Mouse (Mus musculus): ENCODE measurements around the gene Slc38a5. TPM values are rescaled to one million over a fixed set of nuclear protein-coding genes. Genes with fewer than 3 reads are reported as not detected.

Gene Slc38a5
- 7.4 and 7.7 TPM in 2 replicates for polyA plus RNA-seq (2012; rRNA removed)

DNA sequence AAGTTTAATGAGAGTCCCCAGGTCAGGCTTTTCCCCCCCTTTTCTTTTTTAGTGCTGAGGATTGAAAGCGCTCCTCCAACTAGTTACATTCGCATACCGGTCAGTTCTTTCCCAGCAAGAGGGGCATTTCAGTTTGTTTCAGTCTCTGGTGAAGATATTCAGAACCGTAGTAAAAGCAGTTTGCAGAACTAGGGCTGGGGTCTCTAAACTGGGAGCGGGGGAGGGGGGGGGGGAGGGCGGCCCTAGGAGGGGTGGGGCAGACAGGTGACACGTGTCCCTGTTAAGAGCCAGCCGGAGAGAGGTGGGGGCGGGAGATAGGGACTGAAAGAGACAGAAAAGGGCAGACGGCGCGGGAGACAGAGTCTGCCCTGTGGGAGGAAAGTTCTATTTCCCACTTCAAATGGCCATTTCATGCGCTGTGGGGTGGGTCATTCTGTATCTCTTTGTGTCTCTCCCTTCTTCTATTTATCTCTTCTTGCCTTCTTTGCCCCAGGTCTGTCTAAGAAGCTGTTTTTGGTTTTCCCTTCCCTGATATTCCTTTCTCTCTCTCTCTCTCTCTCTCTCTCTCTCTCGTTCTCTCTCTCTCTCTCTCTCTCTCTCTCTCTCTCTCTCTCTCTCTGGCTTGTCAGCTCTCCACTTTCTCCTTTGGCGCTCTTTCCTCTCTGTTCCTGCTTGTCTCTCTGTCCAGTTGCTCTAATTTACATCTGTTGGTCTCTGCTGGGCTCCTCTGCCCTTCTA, at the start of gene Slc38a5:
TSS of gene Slc38a5 (plus strand) at position 51 of the 738 bp plus-strand sequence.

DNA sequence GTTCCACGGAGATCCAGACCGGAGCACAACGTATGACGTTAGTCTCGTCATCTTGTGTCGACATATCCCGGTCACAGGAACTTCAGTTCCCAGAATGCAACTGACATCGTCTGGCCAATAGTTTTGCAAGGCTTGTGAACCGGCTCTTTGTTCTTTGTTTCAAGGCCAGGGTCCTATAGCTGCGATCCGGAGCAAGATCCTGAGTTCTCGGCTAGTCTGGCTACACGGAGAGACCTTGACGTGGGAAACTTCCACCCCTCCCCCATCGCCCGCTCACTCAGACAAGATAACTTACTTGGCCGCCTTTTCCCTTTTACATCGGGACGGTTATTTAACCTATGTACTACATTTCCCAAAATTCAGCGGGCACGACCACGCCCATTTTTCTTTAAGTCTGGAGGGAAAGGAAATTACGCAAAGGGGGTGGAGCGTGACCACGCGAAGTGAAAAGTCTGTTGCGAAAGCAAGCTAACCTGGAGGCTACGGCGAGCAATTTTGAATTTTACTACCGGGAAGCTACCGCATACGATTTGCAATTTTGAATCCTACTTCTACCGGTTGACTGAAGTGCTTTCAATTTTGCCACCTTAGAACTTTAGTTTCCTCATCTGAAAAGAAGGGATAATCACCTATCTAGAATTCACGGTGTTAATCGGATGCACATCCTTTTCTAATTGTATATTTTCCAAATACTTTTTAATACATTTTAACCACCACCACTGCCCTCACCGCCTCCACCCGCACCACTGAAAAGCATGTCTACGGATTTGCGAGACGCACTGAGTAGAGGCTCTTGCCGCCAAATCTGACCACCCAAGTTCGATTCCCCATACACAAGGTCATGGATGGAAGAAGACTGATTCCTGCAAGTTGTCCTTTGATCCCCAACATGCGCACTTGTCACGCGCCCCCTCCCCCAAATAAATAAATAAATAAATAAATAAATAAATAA, 18.3 kb upstream of the Slc38a5 start, which contains the start of gene Ftsj1:
TSS of gene Ftsj1 (minus strand) at position 73 of the 952 bp plus-strand sequence.

DNA sequence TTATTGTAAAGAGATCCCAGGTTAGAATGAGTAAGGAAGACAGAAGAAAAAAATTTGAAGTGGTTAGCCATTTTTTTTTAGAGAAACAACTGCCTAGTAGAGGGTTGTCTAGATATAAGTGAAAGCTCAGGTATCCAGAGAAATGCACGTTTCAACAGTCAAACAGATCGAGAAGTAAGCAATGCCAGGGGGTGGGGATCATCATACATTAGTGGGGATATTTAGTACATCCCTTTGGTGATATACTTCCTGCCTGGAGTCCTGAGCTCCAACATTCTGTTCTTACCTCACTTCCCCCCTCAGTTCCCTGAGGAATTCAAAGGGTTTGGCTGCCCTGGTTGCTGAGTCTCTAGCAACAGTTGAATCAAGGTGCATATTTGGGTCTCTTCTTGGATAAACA, 56.2 kb downstream of the Slc38a5 start, which contains the start of gene Ssxb10:
TSS of gene Ssxb10 (plus strand) at position 301 of the 400 bp plus-strand sequence.

Other genes with a start within 250 kb of the Slc38a5 start
- gene Suv39h1, start 196.4 kb upstream of the Slc38a5 start, polyA plus RNA-seq (2012; rRNA removed): 56.8 and 78.2 TPM in 2 replicates
- gene Was, start 180.6 kb upstream of the Slc38a5 start, polyA plus RNA-seq (2012; rRNA removed): 1.7 and 1.8 TPM in 2 replicates
- gene Wdr13, start 138.2 kb upstream of the Slc38a5 start, polyA plus RNA-seq (2012; rRNA removed): 85.7 and 88.6 TPM in 2 replicates
- gene Rbm3, start 125.3 kb upstream of the Slc38a5 start, polyA plus RNA-seq (2012; rRNA removed): 596 and 658 TPM in 2 replicates
- 10.1 and 13.4 TPM in 2 replicates for gene Tbc1d25, start 95.0 kb upstream of the Slc38a5 start, polyA plus RNA-seq (2012; rRNA removed)
- gene Ebp, start 77.6 kb upstream of the Slc38a5 start, polyA plus RNA-seq (2012; rRNA removed): 15.4 and 22.9 TPM in 2 replicates
- 18.3 and 35.3 TPM in 2 replicates for gene Porcn, start 64.6 kb upstream of the Slc38a5 start, polyA plus RNA-seq (2012; rRNA removed)
- 33.4 and 40.6 TPM in 2 replicates for gene Ftsj1, start 18.7 kb upstream of the Slc38a5 start, polyA plus RNA-seq (2012; rRNA removed)
- gene Ssxb10, start 56.3 kb downstream of the Slc38a5 start, polyA plus RNA-seq (2012; rRNA removed): not detected in 2 replicates
- gene Ssxb9, start 95.8 kb downstream of the Slc38a5 start, polyA plus RNA-seq (2012; rRNA removed): not detected in 2 replicates
- gene Ssxb1, start 142.2 kb downstream of the Slc38a5 start, polyA plus RNA-seq (2012; rRNA removed): not detected in 2 replicates
- gene Ssxb2, start 190.6 kb downstream of the Slc38a5 start, polyA plus RNA-seq (2012; rRNA removed): not detected in 2 replicates

Data from central nervous system, embryonic 11.5 days (tissue).